Mouse (Mus musculus): ENCODE measurements at regions not wholly inside any gene's neighbourhood (a gene's known extent, or its start where the extent isn't known, plus 50 kb on each side); places are given as distances from the start of the nearest gene placed in this dataset.

DNA sequence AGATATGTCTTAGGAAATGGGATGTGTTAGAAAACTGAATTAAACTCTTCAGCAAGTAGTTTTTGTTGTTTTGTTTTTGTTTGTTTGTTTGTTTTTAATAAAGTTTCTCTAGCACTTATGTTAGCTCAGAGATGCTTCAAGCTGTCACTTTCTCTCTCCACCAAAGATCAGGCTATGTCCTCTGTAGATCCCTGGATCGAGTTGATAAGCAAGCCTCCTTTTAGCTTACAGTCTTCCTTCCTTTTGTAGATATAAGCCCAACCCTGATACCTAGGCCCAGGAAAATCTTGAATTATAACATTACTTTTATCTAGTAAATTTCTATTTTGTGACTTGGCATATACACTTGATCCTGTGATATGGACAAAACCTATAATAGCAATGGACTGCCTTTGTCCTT is 232.0 kb downstream of the Pik3r1 start:
- peaks cover 17 to 35% of the 10 kb centered on the region in 2 experiments for H3K4me1 ChIP-seq (ENCODE audit: control insufficient read depth in 1 of 2, insufficient read depth in 2 of 2)
- H3K79me2 ChIP-seq (replicated peaks; ENCODE audit: control insufficient read depth, extremely low read depth, insufficient read depth, poor library complexity, severe bottlenecking) = no peaks in the 10 kb centered on the region
- H3K9ac ChIP-seq (ENCODE audit: insufficient read depth, low read depth) = no peak overlapping the region
- dilution Hi-C loops (cut with MboI; ENCODE audit: extremely low pct_ligation_motif_present, extremely low pct_unique_long_range_greater_than_20kb, low sequenced_read_pairs) = no loop called here
- H3K4me2 ChIP-seq (ENCODE audit: insufficient read depth, low read depth, poor library complexity, severe bottlenecking) = no peak overlapping the region
- no peak overlapping the region for H3K27ac ChIP-seq (ENCODE audit: insufficient read depth, low read depth)
- no peaks in the 10 kb centered on the region for H3K9me3 ChIP-seq (replicated peaks; ENCODE audit: low read length)
- TF ChIP-seq CHD2 (IDR thresholded peaks at IDR 0.05; ENCODE audit: low read length) = no peak
- TF ChIP-seq RAD21 (IDR thresholded peaks at IDR 0.05; ENCODE audit: low read depth, low read length) = no peak
- no peak for TF ChIP-seq JUN (IDR thresholded peaks at IDR 0.05; ENCODE audit: insufficient read depth, low read depth, low read length)
- TF ChIP-seq PAX5 (IDR thresholded peaks at IDR 0.05; ENCODE audit: low read length) = no peak
- no peak for TF ChIP-seq SMC3 (IDR thresholded peaks at IDR 0.05; ENCODE audit: low read depth, low read length)
- TF ChIP-seq SIN3A (IDR thresholded peaks at IDR 0.05; ENCODE audit: low read length) = no peak
- no peak for TF ChIP-seq USF2 (conservative IDR thresholded peaks at IDR 0.05; ENCODE audit: low read depth, low read length)
- no peak for TF ChIP-seq RCOR1 (conservative IDR thresholded peaks at IDR 0.05; ENCODE audit: low read depth, low read length)
- TF ChIP-seq MAX (IDR thresholded peaks at IDR 0.05; ENCODE audit: low read length) = no peak
- TF ChIP-seq TCF12 (IDR thresholded peaks at IDR 0.05; ENCODE audit: low read depth, low read length) = no peak
- H3K36me3 ChIP-seq (replicated peaks in 1 of 2; ENCODE audit: control insufficient read depth in 1 of 2, insufficient read depth in 1 of 2, low read length in 1 of 2) = no peaks in the 10 kb centered on the region
- DNase-seq (ENCODE audit: extremely low read depth) = no peak
- peaks cover 2% of the 10 kb centered on the region for H3K27me3 ChIP-seq (replicated peaks)
- no peak overlapping the region for H3K4me3 ChIP-seq (replicated peaks in 1 of 3; ENCODE audit: low read depth in 2 of 3, low read length in 2 of 3, poor library complexity in 1 of 3)
- in situ Hi-C loops (cut with MboI; ENCODE audit: low pct_ligation_motif_present, low pct_unique_long_range_greater_than_20kb, low sequenced_read_pairs) = no loop called here

DNA sequence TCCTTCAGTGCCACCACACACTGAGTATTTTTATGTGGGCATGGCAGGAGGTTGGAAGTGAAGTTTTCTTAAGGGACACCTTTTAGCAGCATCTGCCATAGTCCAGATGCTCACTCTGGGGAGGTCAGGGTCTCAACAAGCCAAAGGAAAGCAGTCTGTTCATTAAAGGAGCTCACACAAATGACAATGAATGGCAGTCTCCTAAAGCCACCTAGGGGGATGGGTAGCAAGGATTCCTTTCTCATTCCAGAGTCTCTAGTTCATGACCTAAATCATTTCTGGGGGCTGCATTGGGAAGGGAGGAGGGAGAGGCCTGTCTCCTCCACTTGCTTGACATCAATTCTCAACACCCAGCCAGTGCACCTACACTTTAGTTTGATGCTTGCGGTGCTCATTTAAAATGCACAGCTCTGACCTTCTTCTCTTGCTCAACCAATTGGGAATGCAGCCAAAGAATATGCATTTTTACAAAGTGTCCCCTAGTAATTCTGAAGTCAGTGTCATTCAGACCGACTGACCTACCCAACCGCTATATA is 232.6 kb downstream of the Pik3r1 start:
- dilution Hi-C loops (cut with MboI; ENCODE audit: extremely low pct_ligation_motif_present, extremely low pct_unique_long_range_greater_than_20kb, low sequenced_read_pairs) = no loop called here

DNA sequence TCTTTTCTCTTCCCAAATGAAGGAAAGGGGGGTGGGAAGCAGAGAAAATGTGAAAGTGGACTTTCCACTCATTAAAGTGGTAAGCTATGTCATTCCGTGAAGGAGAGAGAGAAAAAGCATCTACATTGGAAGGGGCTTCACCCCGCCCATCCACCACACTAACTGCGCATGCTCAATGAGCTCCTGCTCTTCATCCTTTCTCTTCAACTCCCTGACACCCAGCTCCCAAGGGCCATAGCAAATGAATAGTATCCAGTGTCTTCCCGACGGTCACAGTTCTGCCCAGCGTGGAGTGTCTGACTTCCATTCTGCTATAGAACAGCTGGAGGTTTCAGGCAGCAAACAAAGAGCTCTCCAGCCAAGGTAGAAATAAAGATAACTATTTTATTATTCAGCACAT is 233.5 kb downstream of the Pik3r1 start:
- peaks cover 2% of the 10 kb centered on the region for H3K27me3 ChIP-seq (replicated peaks)
- peaks cover 7 to 22% of the 10 kb centered on the region in 2 experiments for H3K4me1 ChIP-seq (ENCODE audit: control insufficient read depth in 1 of 2, insufficient read depth in 2 of 2)
- H3K36me3 ChIP-seq (replicated peaks in 1 of 2; ENCODE audit: control insufficient read depth in 1 of 2, insufficient read depth in 1 of 2, low read length in 1 of 2) = no peaks in the 10 kb centered on the region
- no peak overlapping the region for H3K4me2 ChIP-seq (ENCODE audit: insufficient read depth, low read depth, poor library complexity, severe bottlenecking)
- H3K9me3 ChIP-seq (replicated peaks; ENCODE audit: low read length) = no peaks in the 10 kb centered on the region
- H3K27ac ChIP-seq (ENCODE audit: insufficient read depth, low read depth) = no peak overlapping the region
- in situ Hi-C loops (cut with MboI; ENCODE audit: low pct_ligation_motif_present, low pct_unique_long_range_greater_than_20kb, low sequenced_read_pairs) (no loop called here), dilution Hi-C loops (cut with MboI; ENCODE audit: extremely low pct_ligation_motif_present, extremely low pct_unique_long_range_greater_than_20kb, low sequenced_read_pairs) (no loop called here)
- no peak for DNase-seq (ENCODE audit: extremely low read depth)
- TF ChIP-seq POLR2AphosphoS2 (IDR thresholded peaks at IDR 0.05; ENCODE audit: low read depth, low read length) (no peak), MAZ (IDR thresholded peaks at IDR 0.05; ENCODE audit: low read depth, low read length) (no peak), TBP (conservative IDR thresholded peaks at IDR 0.05; ENCODE audit: low read depth, low read length) (no peak), CHD1 (IDR thresholded peaks at IDR 0.05; ENCODE audit: low read depth, low read length) (no peak), BHLHE40 (IDR thresholded peaks at IDR 0.05; ENCODE audit: low read depth, low read length) (no peak), IRF4 (IDR thresholded peaks at IDR 0.05; ENCODE audit: low read depth, low read length) (no peak), E2F4 (IDR thresholded peaks at IDR 0.05; ENCODE audit: insufficient replicate concordance, low read depth, low read length) (no peak), ETS1 (conservative IDR thresholded peaks at IDR 0.05; ENCODE audit: low read depth, low read length) (no peak), MAX (IDR thresholded peaks at IDR 0.05; ENCODE audit: low read length) (no peak), MXI1 (IDR thresholded peaks at IDR 0.05; ENCODE audit: low read depth, low read length) (no peak), MAFK (IDR thresholded peaks at IDR 0.05; ENCODE audit: insufficient replicate concordance, low read length) (no peak), POLR2A (IDR thresholded peaks at IDR 0.05; ENCODE audit: low read depth, low read length) (no peak), ZMIZ1 (IDR thresholded peaks at IDR 0.05; ENCODE audit: low read depth, low read length) (no peak)
- no peaks in the 10 kb centered on the region for H3K79me2 ChIP-seq (replicated peaks; ENCODE audit: control insufficient read depth, extremely low read depth, insufficient read depth, poor library complexity, severe bottlenecking)
- H3K4me3 ChIP-seq (replicated peaks in 1 of 3; ENCODE audit: low read depth in 2 of 3, low read length in 2 of 3, poor library complexity in 1 of 3) = no peak overlapping the region
- H3K9ac ChIP-seq (ENCODE audit: insufficient read depth, low read depth) = no peak overlapping the region

More for the DNA sequence above, 232.6 kb downstream of the Pik3r1 start:
- no peak for TF ChIP-seq ZC3H11A (IDR thresholded peaks at IDR 0.05; ENCODE audit: low read depth, low read length)
- no peak for TF ChIP-seq MYC (IDR thresholded peaks at IDR 0.05; ENCODE audit: low read depth, low read length)
- TF ChIP-seq CTCF (conservative IDR thresholded peaks at IDR 0.05 in 1 of 2, IDR thresholded peaks at IDR 0.05 in 1 of 2; ENCODE audit: low read depth in 2 of 2, low read length in 2 of 2) = no peak
- no peak for TF ChIP-seq TBP (conservative IDR thresholded peaks at IDR 0.05; ENCODE audit: low read depth, low read length)
- TF ChIP-seq TCF12 (IDR thresholded peaks at IDR 0.05; ENCODE audit: low read depth, low read length) = no peak
- no peak for TF ChIP-seq KAT2A (IDR thresholded peaks at IDR 0.05; ENCODE audit: insufficient replicate concordance, low read length)
- TF ChIP-seq NELFE (IDR thresholded peaks at IDR 0.05; ENCODE audit: low read depth, low read length) = no peak
- TF ChIP-seq IRF4 (IDR thresholded peaks at IDR 0.05; ENCODE audit: low read depth, low read length) = no peak
- TF ChIP-seq ZNF384 (IDR thresholded peaks at IDR 0.05; ENCODE audit: low read depth, low read length) = no peak
- no peak for TF ChIP-seq USF2 (conservative IDR thresholded peaks at IDR 0.05; ENCODE audit: low read depth, low read length)
- no peak for TF ChIP-seq NRF1 (IDR thresholded peaks at IDR 0.05; ENCODE audit: low read depth, low read length)
- no peak for TF ChIP-seq ELF1 (IDR thresholded peaks at IDR 0.05; ENCODE audit: low read depth, low read length)
- Histone ChIP-seq H3K4me3 (replicated peaks in 1 of 3; ENCODE audit: low read depth in 2 of 3, low read length in 2 of 3, poor library complexity in 1 of 3) (no peak overlapping the region), H3K36me3 (replicated peaks in 1 of 2; ENCODE audit: control insufficient read depth in 1 of 2, insufficient read depth in 1 of 2, low read length in 1 of 2) (no peaks in the 10 kb centered on the region), H3K4me1 (ENCODE audit: control insufficient read depth in 1 of 2, insufficient read depth in 2 of 2) (peaks cover 11 to 29% of the 10 kb centered on the region in 2 experiments), H3K4me2 (ENCODE audit: insufficient read depth, low read depth, poor library complexity, severe bottlenecking) (no peak overlapping the region), H3K27me3 (replicated peaks) (peaks cover 2% of the 10 kb centered on the region), H3K9ac (ENCODE audit: insufficient read depth, low read depth) (no peak overlapping the region), H3K79me2 (replicated peaks; ENCODE audit: control insufficient read depth, extremely low read depth, insufficient read depth, poor library complexity, severe bottlenecking) (no peaks in the 10 kb centered on the region), H3K27ac (ENCODE audit: insufficient read depth, low read depth) (no peak overlapping the region), H3K9me3 (replicated peaks; ENCODE audit: low read length) (no peaks in the 10 kb centered on the region)
- in situ Hi-C loops (cut with MboI; ENCODE audit: low pct_ligation_motif_present, low pct_unique_long_range_greater_than_20kb, low sequenced_read_pairs) = no loop called here
- DNase-seq (ENCODE audit: extremely low read depth) = no peak

Measured in CH12.LX (cell line).